Mouse (Mus musculus) left cerebral cortex, postnatal 14 days (tissue): ENCODE data around the gene Cldn3. TPM values are rescaled to one million over a fixed set of nuclear protein-coding genes. Genes with fewer than 3 reads are reported as not detected.
"Not testable (repeated sequence)": the region's sequence is repeated elsewhere in the genome, so short reads cannot be mapped to it uniquely, and the experiment has no call there.

Source experiments
- DNase-seq, 2 experiments: peaks; one replicate each; pipeline ENCODE4 v3.0.0; 2021 to 2022; ENCODE audit warnings: low spot score in 2 of 2, mixed read lengths in 1 of 2
- intact Hi-C: fragments of 180-260 bp; cut with DNase I; formaldehyde crosslinking; loops from one replicate; pipeline ENCODE4 v1.15.1; 2025
- long read RNA-seq, 2 experiments: library from polyadenylated mRNA; stranded (forward); transcript quantifications; one replicate each; pipeline ENCODE4 v2.0.0; 2021
- total RNA-seq, 2 experiments: library from RNA; stranded (reverse); gene quantifications; 2 replicates each; pipeline ENCODE4 v1.2.3; 2021

Cldn3 gene
- 1 to 10 TPM in 1 of 2 experiments, under 1 TPM in 1; 0.37 to 1.7 TPM for total RNA-seq
- long read RNA-seq, experiment 1, partial matches to known transcripts = 0 of 2 reads
- long read RNA-seq, experiment 1, other reads (novel, unspliced or antisense) = 0 of 2 reads
- long read RNA-seq, experiment 2, partial matches to known transcripts = 0 of 1 reads
- long read RNA-seq, experiment 2, other reads (novel, unspliced or antisense) = 0 of 1 reads

DNA sequence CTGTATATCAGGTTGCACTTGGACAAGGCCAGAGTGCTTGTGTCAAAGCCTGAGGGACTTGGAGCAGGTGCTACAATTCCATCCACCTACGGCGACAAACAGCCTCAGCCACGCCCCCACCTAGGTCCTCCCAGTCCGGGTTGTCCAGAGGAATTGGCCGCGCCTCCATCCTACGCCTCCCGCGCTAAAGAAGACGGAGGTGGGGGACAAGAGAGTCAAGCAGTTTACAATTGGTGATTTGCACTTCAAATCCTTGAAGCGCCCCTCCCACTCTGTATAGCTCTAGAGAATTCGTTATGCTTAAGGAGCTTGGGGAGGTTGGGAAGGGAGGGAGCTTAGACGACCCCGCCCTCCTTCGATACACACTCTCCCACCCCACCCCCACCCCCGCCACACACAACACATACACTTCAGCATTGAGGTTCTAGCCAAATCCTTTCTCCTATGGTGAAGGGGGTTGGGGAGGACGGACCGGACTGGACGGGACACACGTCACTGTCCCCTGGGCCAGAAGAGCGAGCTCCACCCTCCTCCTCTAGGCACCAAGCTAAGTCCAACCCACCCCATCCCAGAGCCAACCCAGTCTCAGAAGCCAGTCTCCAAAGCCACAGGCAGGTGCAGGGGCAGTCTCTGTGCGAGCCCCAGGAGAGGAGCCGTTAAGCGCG is at the start of gene Cldn3:
Gene Cldn3 (plus strand): TSS at position 582 of the 665 bp plus-strand sequence.
- peak in 1 of 2 experiments; percentile 23 for DNase-seq
- intact Hi-C loops = no loop called here

DNA sequence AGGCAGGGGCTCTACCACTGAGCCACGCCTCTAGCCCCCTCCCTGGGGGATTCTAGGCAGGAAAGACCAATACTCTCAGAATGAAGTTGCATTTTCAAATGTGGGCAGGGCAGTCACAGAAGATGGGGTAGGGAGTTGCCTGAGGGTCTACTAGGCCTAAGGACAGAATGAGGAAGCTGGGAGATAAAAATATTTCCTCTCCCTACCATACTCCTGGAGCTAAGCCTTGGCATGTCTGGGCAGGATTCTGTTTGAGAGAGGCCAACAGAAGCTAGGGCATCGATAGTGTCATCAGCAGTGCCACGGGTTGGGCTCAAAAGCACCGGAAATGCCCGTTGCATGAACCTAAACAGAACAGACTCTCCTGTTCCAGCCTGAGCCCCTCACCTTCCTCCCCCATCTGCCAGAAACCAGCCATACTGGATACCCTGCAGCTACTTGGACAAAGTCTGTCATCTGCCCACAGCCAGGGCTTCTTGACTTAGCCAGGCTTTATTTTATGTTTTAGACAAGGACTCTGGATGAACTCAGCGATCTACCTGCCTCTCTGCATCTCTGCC is 49.3 kb upstream of the Cldn3 start:
- intact Hi-C loops = no loop called here
- DNase-seq = no peak

DNA sequence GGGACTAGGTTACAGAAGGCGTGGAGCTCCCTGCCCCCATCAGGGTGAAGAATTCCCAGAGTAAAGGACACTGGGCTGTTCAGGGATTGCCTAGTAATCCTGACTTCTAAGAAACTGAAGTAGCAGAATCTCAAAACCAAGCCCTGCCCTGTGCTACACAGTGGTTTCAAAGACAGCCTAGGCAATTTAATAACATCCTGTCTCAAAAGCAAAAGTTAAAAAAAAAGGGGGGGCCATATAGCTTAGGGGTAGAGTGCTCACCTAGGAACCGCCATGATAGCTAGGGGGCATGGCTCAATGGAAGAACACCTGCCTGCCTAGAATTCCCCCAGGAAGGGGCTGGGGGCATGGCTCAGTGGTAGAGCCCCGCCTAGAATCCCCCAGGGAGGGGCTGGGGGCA is 46.9 kb upstream of the Cldn3 start:
- DNase-seq = no peak
- intact Hi-C loops = no loop called here

DNA sequence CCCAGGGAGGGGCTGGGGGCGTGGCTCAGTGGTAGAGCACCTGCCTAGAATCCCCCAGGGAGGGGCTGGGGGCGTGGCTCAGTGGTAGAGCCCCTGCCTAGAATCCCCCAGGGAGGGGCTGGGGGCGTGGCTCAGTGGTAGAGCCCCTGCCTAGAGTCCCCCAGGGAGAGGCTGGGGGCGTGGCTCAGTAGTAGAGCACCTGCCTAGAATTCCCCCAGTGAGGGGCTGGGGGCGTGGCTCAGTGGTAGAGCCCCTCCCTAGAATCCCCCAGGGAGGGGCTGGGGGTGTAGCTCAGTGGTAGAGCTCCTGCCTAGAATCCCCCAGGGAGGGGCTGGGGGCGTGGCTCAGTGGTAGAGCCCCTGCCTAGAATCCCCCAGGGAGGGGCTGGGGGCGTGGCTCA is 46.5 kb upstream of the Cldn3 start:
- DNase-seq, intact Hi-C loops: not testable (repeated sequence)

DNA sequence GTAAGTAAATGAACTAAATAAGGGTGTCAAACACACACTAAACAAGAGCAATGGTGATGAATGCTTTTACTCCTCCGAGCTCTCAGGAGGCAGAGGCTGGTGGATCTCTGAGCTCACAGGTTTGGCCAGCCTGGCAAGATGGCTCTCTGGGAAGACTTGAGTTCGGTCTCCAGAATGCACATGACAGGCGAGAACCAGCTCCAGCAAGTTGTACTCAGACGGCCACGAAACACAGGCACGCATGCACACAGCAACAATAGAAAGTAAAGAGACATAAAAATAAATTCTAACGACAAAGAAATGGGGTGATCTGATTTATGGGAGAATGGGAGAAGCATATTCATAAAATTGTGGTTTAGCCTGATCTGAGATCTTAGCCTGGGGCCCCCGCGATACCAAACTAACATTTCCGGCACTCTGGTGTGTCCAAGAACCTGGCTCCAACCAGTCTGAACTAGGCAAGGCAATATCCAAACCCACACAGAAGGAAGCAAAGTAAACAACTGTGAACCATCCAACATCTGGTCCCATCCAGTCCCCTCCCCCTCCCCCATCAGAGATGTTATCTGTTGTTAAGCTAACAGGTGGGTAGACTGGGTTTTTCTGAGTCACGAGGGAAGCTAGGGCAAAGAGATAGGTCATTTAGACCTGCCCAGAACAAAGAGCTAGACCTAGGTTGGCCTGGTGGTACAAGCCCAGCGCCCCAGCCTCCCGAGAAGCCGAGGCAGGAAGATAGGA is 44.4 kb upstream of the Cldn3 start:
- intact Hi-C loops = no loop called here
- DNase-seq = no peak

DNA sequence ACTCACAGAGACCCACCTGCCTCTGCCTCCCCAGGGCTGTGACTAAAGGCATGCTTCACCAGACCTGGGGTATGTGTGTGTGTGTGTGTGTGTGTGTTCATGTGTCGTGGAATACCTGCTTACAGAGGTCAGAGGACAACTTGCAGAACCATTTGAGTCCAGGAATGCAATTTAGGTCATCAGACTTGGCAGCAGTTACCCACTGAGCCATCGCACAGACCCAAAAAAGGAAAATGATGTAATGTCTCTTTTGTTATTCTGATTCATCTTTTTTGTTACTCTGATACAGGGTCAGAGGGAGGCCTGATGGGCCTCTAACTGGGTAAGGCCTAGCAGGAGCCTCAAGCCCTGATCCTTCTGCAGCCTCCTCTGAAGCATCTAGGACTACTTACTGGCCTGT is 43.3 kb upstream of the Cldn3 start:
- no peak for DNase-seq
- intact Hi-C loops = no loop called here

DNA sequence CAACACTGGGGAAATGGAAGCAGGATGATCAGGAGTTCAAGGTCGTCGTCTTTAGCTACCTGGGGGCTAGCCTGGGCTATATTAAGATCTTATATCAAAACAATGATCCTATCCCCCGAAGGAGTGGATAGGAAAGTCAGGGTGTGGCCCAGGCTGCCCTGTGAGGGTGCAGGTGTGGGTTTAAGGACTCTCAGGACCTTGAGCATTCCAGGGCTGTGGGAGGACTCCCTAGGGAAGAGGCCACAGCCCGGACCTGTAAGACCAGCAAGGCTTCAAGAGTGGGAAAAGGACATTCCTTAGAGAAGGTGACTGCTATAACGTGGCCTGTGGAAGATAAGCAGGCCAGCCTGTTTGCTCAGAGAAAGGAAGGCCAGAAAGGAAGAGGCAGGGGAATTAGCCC is 41.8 kb upstream of the Cldn3 start:
- intact Hi-C loops = no loop called here
- no peak for DNase-seq

DNA sequence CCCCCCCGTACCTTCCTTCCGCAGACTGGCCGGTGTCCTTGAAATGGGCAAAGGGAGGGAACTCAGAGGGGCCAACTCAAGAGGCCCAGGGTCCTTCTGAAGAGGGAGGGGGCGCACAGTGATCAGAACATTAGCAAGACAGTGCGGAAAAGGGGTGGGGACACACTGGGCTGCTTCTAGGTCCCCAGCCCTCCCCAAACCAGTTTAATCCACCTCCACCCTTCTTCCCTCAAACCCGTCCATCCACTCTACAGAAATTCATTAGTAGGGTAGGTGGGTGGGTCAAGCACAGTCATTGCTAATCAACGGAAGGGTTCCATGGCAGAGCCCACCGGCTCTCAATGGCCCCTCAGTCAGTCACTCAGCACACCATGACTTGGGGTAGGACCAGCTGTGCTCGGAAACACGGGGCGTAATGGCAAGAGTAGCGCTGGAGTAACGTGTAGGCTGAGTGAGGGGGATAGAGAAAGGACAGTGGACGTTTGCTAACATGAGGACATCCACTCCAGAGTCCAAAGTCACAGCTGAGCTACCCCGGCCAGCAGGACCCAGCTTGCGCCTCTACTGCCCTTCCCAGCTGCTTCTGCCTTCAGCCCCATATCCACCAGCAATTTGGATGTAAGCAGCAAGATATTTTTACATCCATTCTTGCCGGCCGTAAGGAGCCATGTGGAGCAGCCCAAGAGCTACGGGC is 40.6 kb upstream of the Cldn3 start:
- no peak for DNase-seq
- intact Hi-C loops = no loop called here

DNA sequence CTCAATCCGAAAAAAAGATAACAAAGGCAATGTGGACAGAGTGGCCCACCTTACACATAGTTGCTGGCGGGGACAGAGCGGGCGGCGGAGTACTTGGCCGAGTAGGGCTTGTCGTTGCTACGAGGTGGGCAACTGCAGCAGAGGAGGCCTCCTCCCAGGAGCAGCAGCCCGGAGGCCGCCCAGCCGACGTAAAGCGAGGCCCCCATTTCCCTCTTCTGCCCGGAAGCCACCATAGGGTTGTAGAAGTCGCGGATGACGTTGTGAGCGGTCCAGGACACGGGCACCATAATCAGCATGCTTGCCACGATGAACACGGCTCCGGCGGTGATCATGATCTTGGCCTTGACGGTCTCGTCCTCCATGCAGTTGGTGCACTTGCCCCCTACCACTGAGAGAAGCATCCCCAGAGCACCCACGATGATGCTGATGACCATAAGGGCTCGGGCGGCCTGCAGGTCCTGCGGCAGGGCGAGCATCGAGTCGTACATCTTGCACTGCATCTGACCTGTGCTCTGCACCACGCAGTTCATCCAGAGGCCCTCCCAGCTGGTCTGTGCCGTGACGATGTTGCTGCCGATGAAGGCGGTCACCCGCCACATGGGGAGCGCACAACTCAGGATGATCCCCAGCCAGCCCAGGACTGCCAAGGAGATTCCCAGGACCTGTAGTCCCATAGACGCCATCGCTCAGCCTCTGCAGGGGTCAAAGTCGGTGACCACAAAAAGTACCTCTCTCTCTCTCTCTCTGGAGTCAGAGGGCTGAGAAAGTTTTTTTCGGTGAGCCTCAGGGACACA is 39.8 kb upstream of the Cldn3 start:
- intact Hi-C loops = no loop called here
- DNase-seq = no peak

DNA sequence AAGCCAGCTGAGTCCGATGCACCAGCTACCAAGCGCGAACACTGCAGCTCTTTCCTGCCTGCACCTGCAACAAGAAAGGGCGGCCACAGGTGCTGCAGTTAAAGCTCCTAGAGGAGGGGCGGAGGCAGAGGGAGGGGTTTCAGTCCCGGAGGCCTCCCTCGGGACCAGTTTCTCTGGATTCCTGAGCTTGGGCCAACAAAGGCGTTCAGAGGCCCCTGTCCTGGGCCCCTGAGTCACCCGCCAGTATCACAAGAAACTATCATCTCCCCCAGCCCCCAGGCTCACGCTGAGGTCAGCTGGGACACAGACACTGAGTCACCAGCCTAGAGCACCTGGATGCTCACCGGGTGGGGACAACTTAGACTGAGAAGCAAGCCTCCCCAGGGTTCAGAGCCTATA is 39.2 kb upstream of the Cldn3 start, which contains the start of gene Cldn4:
Gene Cldn4 (minus strand): TSS at position 78 of the 399 bp plus-strand sequence.
- intact Hi-C loops = no loop called here
- DNase-seq = no peak

DNA sequence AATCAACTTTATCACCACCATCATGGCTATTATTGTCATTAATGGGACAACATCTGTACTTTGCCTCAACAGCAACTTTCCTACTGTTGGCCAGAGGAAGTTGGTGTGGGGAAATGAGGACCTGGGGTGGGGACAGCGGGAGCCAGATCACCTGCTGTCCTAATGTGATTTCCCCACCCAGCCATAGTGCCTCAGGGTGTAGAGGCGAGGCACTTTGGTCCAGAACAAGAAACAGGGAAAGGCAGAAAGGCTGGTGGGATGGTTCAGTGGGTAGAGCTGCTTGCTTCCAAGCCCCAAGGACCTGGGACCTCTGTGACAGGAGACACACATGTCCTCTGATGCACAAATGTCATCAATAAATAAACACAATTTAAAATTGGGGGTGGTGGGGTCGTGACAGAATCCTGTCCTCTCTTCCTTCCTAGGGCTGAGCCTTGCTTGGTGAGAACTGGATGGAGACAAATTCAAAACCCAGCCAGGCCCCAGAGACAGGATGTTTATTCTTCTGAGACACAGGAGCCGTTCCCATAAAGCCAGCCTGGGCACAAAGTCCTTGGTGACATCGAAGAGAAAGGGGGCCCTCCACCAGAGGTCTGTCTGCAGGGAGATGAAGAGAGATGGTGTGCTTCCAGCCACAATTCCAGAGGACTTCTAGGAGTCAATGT is 38.5 kb upstream of the Cldn3 start:
- intact Hi-C loops = no loop called here
- DNase-seq = no peak

DNA sequence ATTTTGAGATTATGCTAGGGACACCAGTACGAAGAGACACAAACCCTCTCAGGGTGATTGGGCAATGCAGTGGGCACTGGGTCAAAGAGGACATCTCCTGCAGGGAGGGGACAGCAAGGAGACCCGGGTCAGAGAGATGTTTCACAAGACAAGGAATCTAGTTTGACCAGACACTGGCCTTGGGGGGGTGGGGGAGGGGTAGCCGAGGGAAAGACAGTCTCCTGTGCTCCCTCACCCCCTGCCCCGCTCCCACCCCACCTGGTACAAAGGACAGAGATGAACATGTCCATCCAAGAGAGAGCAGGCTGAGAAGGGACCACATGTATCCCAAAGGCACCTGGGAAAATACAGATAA is 38.0 kb upstream of the Cldn3 start:
- DNase-seq = no peak
- intact Hi-C loops = no loop called here

DNA sequence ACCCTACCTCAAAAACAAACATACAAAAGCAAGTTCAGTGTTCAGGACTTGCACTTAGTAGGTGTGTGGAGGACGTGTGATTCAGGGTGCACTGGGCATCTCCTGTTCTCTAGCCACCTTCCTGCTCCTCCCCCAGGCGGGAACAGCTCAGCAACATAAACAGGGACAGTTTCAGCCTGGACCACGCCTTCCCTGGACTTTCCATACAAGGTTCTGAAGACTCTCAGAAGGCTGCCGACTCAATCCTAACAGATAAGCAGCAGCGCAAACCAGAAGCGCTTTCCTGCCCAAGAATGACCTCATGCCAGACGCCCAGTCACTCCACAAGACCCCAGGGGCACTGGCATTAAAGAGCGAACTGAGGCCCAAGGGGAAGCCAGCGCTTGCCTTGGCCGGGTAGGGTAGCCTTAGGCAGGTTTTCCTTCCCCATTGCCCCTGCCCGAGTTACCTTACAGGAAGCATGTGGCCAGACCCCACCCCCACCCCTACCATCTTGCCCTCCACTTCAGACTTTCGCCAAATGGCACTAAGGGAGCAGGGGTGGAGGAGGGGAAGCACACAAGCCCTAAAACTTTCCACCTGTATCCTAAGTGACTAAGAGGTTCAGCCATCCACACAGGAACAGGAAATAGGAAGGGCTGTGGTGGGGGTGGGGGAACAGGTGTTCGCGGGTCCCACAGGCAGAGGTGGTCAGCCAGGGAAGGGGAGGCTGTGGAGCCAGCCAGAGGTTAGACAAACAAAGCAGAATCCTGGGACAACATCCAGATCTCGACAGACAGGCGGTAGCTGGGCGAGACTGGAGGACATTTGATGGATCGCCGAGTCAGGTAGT is 34.7 kb upstream of the Cldn3 start:
- DNase-seq = no peak
- intact Hi-C loops = no loop called here

DNA sequence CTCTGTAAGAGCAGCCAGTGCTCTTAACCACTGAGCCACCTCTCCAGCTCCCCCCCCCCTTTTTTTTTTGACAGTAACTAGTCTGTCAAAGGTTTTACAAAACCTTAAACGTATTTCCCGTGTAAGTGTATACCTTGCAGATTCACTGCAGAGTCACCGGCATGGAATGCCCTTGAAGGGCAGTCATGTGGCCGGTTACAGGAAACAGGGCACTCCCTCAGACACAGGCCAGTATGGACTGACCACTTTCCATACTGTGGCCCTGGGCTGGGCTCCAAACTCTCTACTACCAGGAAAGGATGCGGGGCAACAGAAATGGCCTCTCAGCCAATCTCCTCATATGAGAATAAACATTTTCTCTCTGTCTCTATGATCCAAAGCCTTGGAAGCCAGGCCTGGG is 30.5 kb upstream of the Cldn3 start:
- no peak for DNase-seq
- intact Hi-C loops = no loop called here

DNA sequence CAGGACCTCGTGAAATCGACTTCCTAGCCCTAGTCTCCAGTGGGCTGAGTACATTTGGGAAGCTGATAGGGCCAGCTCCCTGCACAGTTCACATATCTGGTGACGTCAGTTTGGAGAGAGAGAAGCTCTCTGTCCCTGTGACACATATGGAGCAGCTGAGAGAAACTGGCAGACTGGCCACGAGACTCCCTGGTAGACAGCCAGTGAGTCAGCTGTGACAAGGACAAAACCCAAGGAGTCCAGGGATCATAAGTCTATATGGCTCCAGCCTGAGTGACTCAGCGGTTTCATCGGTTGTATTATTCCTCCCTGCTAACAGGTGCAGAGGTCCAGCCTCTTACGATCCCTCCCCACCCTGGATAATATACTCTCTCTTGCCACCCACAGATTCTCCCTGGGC is 26.9 kb upstream of the Cldn3 start:
- peak; percentile 7 to 32 for DNase-seq
- intact Hi-C loops = no loop called here

DNA sequence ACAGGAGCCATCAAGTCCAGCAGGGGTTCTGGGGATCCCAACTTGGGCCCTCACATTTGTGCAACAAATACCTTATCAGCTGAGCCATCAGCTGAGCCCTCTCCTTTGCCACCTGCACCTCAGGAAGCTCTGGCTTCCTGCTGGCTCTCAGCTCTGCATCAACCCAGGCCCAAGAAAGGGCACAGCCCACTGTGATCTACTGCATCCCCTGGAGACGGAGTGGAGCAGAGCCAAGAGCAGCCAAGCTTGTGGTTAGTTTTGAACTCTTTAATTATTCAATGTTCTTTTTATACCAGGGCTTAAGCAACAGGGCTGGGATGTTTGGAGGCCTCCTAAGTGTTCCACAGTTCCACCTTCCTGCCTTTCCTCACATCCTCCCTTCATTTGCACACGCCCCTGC is 25.6 kb upstream of the Cldn3 start:
- no peak for DNase-seq
- intact Hi-C loops = no loop called here

DNA sequence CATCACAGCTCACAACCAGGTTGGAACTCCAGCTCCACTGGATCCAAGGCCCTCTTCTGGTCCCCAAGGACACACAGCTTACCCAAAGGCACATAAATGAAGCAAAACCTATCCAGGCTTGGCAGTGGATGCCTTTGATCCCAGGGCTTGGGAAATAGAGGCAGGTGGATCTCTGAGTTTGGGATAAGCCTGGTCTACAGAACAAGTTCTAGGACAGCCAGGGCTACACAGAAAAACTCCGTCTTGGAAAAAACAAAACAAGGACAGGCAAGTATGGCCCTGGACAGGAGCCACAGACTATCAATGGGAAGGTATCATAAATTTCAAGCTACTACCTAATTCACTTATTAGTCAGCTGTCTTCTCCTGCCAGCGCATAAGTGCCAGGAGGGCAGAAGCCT is 24.5 kb upstream of the Cldn3 start:
- no peak for DNase-seq
- intact Hi-C loops = no loop called here

DNA sequence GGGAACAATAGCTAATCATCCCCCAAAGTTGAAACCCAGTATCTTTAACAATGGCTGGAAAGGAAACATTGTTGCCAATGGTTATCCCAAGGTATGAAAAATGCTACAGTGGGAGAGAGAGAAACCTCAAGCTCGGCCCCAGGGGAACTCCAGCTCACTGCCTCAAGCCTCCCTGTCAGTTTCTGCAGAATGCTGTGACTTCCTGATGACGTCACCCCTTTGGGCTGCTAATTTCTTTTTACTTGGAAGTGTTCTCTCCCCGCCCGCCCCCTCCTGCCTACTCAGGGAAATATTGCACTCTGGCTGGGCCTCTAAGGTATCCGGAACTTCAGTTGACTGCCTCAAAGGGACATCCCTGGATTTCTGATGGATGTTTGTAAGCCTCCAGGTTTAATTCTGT is 22.5 kb upstream of the Cldn3 start:
- intact Hi-C loops = no loop called here
- peak; percentile 11 to 20 for DNase-seq
